Mouse (Mus musculus) R1 (cell line): ENCODE measurements around the gene Usp48.
A peak's percentile ranks its signal among the peaks of the same experiment; 100 is the strongest.

ENCODE experiments used
- DNase-seq: peaks from one replicate; pipeline ENCODE4 v3.0.0-alpha.2; 2018; ENCODE audit warnings: low read depth, low spot score

Usp48 gene

DNA sequence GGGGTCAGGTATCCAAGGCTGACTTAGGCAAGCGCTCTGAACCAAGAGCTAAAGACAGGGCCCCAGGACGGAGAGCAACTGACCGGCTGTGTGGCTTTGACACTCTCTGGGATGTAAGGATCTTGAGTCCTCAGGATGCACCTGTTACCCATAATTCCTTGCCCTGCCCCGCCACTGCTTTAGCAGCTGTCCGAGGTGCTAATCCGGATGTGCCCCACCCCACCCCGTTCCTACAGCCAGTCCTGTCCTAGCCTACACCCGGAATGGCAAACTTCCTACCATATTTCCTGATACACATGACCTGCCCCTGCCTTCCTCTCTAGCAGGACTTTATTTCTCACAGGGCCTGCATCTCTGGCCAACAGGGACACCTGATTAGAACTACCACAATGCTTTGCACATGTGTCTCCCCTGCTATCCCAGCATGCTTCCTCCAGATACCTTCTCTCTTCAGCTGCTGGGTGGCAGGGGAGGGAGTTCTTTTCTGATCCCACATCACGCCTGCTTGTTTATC is 91.3 kb downstream of the Usp48 start:
- peak; percentile 67 for DNase-seq

DNA sequence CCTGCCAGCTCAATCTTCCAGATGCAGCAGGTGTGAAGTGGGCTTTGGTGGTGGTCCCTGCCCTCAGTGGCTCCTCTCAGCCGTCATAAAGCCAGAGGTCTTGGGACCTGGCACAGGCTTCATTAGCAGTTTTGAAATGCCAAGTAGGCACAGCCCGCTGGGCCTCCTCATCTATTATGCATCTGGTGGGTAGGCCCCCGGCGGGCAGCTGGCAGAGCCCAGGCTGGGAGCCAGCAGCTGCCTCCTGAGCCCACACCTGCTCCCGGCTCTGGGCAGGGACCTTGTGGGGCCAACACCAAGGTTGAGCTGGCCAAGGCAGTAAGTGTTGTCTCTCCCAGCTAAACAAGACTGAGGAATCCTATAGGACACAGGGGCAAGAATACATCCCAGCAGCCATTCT is 92.7 kb downstream of the Usp48 start:
- no peak for DNase-seq

GRCm38 (mm10) chr4:137687234-137687825 is 93.8 kb downstream of the Usp48 start:
- DNase-seq = no peak

GRCm38 (mm10) chr4:137692107-137692902 is 98.8 kb downstream of the Usp48 start:
- DNase-seq = no peak

GRCm38 (mm10) chr4:137695300-137695699 is 101.7 kb downstream of the Usp48 start:
- no peak for DNase-seq

- no peak for DNase-seq
Observed at GRCm38 (mm10) chr4:137695900-137696299, 102.3 kb downstream of the Usp48 start.

- DNase-seq = no peak
Observed at GRCm38 (mm10) chr4:137697156-137697885, 103.8 kb downstream of the Usp48 start.

DNA sequence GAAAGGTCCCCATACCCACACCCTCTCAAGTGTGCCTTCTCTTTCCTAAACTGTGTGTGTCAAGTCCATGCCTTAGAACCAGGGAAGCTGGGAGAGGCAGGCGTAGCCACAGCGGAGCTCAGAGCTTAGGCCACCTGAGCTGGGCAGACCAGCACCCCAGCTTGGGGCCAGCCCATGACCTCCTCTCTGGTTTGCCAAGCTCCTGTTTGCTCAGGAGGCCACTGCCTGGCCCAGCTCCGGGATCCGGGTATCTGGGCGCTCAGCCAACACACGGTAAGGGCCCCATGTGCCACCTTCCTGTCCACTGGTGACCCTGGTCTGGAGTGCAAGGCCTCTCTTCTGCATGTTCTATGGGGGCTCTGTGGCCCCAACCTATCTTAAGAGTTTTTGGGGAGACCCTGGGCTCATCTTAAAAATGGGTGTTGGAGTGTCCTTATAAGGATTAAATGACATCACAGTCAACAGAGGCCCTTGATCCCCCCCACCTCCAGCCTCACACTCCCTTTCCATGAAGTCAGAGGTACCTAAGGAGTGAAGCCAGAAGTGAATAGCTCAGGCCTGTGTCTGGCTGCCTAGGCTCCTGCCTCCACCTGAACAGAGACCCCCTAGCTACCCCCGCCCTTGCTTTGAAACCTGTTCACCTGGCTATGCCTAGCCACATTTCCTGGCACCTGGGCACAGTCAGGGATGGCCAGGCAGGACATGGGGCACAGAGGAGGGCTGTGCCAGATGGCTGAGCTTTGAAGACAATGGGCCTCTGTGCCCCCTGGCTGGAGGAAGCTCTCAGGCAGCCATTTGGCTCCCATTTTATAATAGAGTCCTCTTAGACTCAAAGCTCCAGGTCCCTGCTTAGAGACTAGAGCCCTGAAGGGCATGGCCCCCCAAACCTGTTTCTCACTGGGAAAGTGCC is 104.8 kb downstream of the Usp48 start:
- no peak for DNase-seq

DNA sequence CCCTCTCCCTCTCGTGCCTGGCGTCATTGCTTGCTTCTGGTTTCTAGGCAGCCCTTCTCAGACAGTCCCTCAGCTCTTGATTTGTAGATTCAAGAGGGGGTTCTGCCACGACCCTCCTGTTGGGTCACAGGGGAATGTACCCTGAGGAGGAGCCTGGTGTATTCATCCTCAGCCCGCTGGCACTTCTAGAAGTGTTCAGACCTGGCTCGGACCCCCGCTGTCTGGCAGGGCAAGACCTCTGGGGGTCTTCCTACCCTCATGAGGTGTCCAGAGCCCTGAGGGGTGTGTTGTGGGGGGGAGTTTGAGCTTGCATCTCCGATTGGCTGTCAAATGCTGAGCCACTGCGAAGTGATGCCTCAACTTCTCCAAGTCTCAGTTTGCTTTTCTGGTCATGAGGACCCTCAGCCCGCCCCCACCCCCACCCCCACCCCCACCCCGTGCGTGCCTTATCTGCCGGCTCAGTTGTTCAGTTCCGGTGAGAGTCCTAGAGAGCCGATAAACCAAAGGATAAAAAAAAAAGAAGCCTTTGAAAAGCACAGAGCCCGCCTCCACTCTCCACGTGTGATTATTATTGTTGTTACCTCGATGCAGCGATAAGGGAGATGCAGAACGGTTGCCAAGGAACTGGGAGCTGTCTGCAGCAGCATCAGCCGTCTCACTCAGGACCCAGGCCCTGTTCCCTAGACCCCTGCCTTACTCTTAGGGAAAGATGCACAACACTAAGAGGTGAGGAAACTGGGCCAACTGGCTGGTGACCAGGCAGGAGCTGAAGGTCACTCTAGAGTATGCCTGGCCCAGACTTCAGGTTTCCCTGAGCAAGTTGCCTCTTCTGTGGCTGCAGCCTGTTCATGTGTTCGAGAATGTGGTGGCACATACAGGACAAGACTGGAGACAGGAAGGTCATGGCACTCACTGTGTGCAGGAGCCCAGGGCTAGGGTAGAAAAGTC is 106.0 kb downstream of the Usp48 start:
- no peak for DNase-seq

- no peak for DNase-seq
Observed at GRCm38 (mm10) chr4:137700960-137701359, 107.4 kb downstream of the Usp48 start.

- DNase-seq = no peak
Observed at GRCm38 (mm10) chr4:137703077-137703476, 109.5 kb downstream of the Usp48 start.

DNA sequence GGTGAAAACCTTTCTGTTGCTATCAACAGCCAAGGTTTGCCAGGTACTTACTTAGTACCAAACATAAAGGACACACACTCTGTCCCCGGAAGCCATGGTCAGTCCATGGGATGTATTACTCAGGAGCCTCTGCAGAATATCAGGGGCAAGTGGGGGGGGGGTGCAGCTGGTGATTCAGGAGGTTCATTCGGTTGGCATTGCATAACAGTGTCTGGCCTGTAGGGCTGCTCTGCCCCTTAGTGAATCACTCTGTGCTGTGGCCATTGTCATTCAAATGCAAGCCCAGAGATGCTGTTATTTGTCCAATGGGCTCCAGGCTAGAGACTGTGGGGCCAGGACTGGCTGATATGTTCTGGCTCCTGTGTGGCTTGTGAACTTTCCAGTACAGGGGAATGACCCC is 111.0 kb downstream of the Usp48 start:
- peak; percentile 59 for DNase-seq

GRCm38 (mm10) chr4:137705379-137705778 is 111.8 kb downstream of the Usp48 start:
- DNase-seq = no peak

DNA sequence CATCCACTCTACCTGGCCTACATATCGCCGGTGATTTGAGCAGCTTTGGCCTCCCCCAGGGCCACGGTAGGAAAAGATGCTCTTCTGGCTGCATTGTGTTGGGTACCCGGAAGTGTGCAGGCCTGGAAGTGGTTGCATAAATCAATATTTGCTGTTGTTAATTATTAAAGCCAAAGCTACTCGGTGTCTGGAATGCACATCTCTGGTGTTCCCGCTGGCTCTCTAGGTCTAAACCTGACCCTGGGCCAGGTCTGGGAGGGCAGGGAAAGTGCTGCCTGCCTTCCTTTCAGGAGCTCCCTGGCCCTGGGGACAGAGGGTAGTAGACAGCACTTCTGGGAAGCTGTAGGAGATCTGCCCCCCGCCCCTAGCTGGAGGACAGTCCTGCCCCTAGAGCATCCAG is 113.0 kb downstream of the Usp48 start:
- no peak for DNase-seq

DNA sequence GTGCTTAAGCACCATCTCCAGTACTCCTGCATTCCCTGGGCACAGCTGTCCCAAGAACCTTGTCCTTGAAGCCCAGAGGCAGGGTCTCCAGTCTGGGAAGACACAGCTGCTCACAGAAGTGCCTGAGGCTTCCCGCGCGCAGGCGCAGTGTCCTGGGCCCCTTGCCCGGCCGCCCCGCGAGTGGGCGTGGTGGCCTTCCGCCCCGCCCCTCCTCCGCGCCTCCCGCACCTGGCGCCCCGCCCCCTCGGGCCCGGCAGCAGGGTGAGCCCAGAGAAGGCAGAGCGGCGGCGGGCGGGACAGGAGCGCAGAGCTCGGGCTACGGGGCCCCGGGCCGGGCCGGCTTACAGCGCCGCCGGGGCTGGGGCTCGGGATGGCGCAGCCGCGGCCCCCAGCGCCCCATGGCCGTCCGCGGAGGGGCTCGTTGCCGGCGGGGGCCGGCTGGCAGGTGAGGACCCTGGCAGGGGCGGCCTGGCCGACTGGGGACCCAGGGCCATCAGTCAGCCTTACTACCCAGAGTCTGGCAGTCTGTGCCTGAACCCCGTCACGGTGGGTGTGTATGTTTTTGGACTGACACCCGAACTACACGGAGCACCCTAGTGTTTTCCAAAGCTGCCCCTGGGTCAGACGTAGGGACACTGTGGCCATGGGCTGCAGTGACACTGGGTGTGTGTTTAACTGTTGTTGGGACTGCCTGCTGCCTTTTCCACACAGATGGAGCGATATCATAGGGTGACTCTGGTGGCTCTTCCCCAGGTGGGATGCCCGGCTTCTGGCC is 113.8 kb downstream of the Usp48 start:
- DNase-seq = peak; percentile 87
